Mouse (Mus musculus) midbrain, embryonic 13.5 days (tissue): Measurements from ENCODE around the gene Net1. TPM values are rescaled to one million over a fixed set of nuclear protein-coding genes. Genes with fewer than 3 reads are reported as not detected.
"Not testable (repeated sequence)": the region's sequence is repeated elsewhere in the genome, so short reads cannot be mapped to it uniquely, and the experiment has no call there.

ENCODE experiments used
- ATAC-seq: fragments of 200-750 bp; cut with Nextera tagmentation; 2 replicates; pipeline ENCODE4 v1.8.0; 2017; ENCODE audit warnings: mild to moderate bottlenecking, moderate TSS enrichment, moderate library complexity
- H3K27ac ChIP-seq: fragments of 300-500 bp; sonication (generic); 2 replicates; pipeline ENCODE4 v1.5.1; 2015; ENCODE audit warnings: inconsistent platforms, mild to moderate bottlenecking, moderate library complexity
- H3K27me3 ChIP-seq: fragments of 300-500 bp; sonication (generic); 2 replicates; pipeline ENCODE4 v1.6.1; 2015; ENCODE audit warnings: mild to moderate bottlenecking, inconsistent platforms
- H3K36me3 ChIP-seq: fragments of 300-500 bp; sonication (generic); 2 replicates; pipeline ENCODE4 v1.6.1; 2015; ENCODE audit warnings: mild to moderate bottlenecking, inconsistent platforms
- H3K4me1 ChIP-seq: fragments of 300-500 bp; sonication (generic); replicated peaks from 2 replicates; pipeline ENCODE4 v1.6.1; 2015; ENCODE audit warnings: inconsistent platforms
- H3K4me2 ChIP-seq: fragments of 300-500 bp; sonication (generic); replicated peaks from 2 replicates; pipeline ENCODE4 v1.6.1; 2015; ENCODE audit warnings: moderate library complexity, mild to moderate bottlenecking, inconsistent platforms
- H3K4me3 ChIP-seq: fragments of 300-500 bp; sonication (generic); replicated peaks from 2 replicates; pipeline ENCODE4 v1.5.1; 2015; ENCODE audit warnings: mild to moderate bottlenecking, inconsistent platforms
- H3K9ac ChIP-seq: fragments of 300-500 bp; sonication (generic); replicated peaks from 2 replicates; pipeline ENCODE4 v1.6.1; 2015; ENCODE audit warnings: mild to moderate bottlenecking, inconsistent platforms
- H3K9me3 ChIP-seq: fragments of 300-500 bp; sonication (generic); 2 replicates; pipeline ENCODE4 v1.6.1; 2016; ENCODE audit warnings: mild to moderate bottlenecking, inconsistent platforms
- WGBS: fragments of 180-500 bp; shearing (Covaris S2); methylation state at CpG from one replicate; pipeline ENCODE4 v1.1.7; 2015; 5-methylcytosine and 5-hydroxymethylcytosine counted together
- polyA plus RNA-seq: library from polyadenylated mRNA; unstranded; fragments of >200 nt; fragmentation: Nextera tagmentation; extraction: Ambion mirVana; gene quantifications from 2 replicates; pipeline ENCODE4 v1.2.1, GENCODE M21; 2015

Net1 gene
- polyA plus RNA-seq, 1 experiment from 2014 or later = 14.5 TPM

DNA sequence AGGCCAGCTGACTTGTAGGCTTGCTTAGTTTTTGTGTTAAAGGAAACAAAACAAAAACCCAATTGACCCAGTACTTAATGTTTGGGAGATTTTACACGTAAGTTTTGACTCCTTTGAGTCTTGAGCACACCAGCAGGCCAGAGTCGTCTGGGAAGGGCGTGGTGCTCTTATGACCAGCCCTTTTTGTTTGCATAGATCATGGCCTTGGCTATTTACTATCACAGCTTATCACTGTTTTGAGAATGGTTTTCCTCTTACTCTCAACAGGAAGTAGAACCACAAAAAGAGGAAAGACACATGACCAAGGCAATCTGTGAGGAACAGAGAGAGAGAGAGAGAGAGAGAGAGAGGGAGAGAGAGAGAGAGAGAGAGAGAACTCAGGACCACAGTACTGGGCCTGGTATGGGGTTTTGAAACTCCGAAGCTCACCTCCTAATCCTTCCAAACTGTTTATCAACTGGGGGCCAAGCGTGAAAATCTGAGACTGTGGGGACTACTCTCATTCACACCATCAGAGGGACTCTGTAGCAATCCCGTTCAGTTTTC is 10.8 kb downstream of the Net1 start:
- no peak overlapping the region for H3K9ac ChIP-seq
- H3K4me1 ChIP-seq = no peaks in the 10 kb centered on the region
- H3K4me3 ChIP-seq = no peak overlapping the region
- no peak overlapping the region for H3K27ac ChIP-seq
- ATAC-seq = no peak
- WGBS = 83% methylated on average over 6 of the region's 6 CpGs
- H3K9me3 ChIP-seq = no peaks in the 10 kb centered on the region
- no peak overlapping the region for H3K4me2 ChIP-seq
- peaks cover 10% of the 10 kb centered on the region; the same call in 1 of the 2 replicates for H3K36me3 ChIP-seq
- H3K27me3 ChIP-seq = no peaks in the 10 kb centered on the region

DNA sequence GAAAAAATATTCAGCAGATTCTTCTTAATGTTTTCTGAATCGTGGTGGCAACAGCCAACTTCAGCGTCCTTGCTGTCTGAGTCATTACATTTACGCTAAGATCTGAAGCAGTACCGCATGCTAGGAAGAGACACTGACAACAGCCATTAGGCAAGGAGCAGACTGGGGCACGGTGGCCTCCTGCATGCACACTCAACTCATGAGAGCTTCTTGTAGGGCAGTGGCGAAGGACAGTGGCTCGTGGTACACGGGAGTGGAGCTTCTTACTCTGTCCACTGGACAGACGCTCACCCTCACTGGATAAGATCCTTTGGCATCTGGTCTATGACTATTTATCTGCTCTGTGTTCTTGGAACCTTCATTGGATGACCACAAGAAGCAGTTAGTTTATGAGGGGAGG is 18.7 kb downstream of the Net1 start:
- ATAC-seq = no peak
- 94% methylated on average over 9 of the region's 9 CpGs for WGBS
- Histone ChIP-seq H3K9ac (no peak overlapping the region), H3K27me3 (no peaks in the 10 kb centered on the region), H3K4me2 (no peak overlapping the region), H3K4me3 (no peak overlapping the region), H3K27ac (no peak overlapping the region), H3K4me1 (no peaks in the 10 kb centered on the region), H3K9me3 (no peaks in the 10 kb centered on the region), H3K36me3 (no peaks in the 10 kb centered on the region)

DNA sequence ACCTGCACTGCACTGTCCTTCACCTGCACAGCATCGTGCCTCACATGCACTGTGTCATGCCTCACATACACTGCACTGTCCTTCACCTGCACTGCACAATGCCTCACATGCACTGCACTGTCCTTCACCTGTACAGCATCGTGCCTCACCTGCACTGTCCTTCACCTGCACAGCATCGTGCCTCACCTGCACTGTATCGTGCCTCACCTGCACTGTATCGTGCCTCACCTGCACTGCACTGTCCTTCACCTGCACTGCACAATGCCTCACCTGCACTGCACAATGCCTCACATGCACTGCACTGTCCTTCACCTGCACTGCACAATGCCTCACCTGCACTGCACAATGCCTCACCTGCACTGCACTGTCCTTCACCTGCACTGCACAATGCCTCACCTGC is 19.8 kb downstream of the Net1 start:
- H3K27ac ChIP-seq, ATAC-seq, H3K9ac ChIP-seq, H3K27me3 ChIP-seq, H3K4me3 ChIP-seq, H3K9me3 ChIP-seq, H3K4me1 ChIP-seq, H3K4me2 ChIP-seq, H3K36me3 ChIP-seq: not testable (repeated sequence)
- 95% methylated on average over 5 of the region's 5 CpGs for WGBS

DNA sequence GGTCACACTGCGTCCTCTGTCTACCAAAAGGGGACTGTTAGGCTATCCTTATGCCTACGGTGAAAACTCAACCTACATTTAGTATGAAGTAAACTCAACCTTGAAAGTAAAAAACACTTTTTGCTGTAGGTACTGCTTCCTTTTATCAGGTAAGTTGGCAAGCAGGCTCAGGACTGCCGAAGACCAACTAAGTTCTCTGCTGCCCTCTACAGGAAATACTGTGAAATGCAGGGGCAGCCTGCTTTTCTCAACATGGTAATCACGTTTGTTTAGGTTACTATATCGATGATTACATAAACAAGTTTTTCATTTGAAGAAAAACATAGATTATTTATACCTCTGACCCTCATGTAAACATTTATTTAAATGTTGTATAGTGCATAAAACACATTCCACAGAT is 21.1 kb downstream of the Net1 start:
- no peak for ATAC-seq
- Histone ChIP-seq H3K27ac (no peak overlapping the region), H3K9me3 (no peaks in the 10 kb centered on the region), H3K4me1 (peaks cover 5% of the 10 kb centered on the region; the same call in 1 of the 2 replicates), H3K27me3 (0 out of 2 replicates have a peak, but pooled peaks cover 3% of the 10 kb centered on the region), H3K36me3 (no peaks in the 10 kb centered on the region), H3K4me3 (no peak overlapping the region), H3K4me2 (no peak overlapping the region), H3K9ac (no peak overlapping the region)
- WGBS = 41% methylated on average over 5 of the region's 5 CpGs

DNA sequence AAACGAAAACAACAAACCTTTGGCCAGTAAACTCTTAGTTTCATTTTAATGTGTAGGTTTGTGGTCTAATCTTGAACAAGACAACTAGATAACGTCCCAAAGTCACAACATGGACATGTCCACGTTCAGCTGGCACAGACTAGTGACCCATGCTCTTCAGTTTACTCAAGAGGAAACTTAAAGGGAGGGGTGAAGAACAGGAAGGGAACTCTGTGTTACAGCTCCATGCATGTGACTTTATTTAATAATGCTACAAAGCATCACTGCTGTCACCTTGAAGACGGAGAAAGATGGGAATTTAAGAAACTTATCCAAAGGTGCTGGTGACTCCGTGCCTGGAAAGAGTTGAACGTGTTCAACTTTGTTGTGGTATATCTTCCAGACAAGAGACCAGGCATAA is 22.0 kb downstream of the Net1 start:
- Histone ChIP-seq H3K4me3 (no peak overlapping the region), H3K27me3 (0 out of 2 replicates have a peak, but pooled peaks cover 3% of the 10 kb centered on the region), H3K36me3 (no peaks in the 10 kb centered on the region), H3K9ac (no peak overlapping the region), H3K9me3 (no peaks in the 10 kb centered on the region), H3K27ac (no peak overlapping the region), H3K4me1 (peaks cover 5% of the 10 kb centered on the region; the same call in 1 of the 2 replicates), H3K4me2 (no peak overlapping the region)
- no peak for ATAC-seq
- 93% methylated on average over 6 of the region's 6 CpGs for WGBS

DNA sequence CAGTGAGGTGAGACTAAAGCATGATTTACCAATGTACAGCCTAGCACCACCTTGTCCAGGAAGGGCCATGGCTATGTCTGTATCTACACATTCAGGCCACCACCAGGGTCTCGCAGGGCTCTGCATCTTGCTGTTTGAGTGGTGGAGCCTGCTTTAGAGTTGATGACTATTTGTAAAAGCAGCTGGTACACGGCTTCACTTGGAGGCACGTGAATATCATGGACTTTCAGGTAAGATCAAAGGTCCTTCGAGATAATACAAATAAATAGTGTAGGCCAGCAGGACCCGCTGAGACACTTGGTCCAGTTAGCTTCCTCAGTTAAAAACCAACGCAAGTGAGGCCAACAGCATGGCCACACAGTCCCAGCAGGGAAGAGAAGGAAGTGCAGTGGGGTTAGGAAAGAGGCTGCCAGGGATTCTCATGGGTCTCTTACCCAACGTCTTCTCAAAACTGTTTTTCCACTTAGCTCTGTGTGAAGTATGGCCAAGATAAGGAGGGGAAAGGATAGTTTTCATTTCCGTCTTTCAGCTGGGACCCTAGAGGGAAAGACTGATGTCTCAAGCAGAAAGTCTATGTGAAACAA is 22.5 kb downstream of the Net1 start:
- WGBS = 89% methylated on average over 8 of the region's 8 CpGs
- no peaks in the 10 kb centered on the region for H3K36me3 ChIP-seq
- no peak for ATAC-seq

DNA sequence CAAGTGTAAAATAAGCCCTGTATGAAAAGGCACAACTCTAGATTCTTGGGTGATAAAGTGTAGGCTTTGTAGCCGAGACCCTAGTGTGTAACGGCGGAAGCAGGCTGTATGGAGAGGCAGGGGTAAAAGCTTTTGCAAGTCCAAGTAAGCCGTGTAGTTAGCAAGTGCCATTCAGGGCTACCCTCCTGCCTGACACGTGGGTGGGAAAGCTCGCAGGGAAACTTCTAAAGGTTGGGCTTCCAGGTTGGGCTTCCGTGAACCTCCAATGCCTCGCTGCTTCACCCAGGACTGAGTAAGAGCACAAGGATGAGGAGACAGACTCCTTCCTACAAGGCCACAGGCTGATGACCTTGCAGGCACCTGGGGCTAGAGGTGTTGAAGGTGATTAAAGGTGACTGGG is 23.5 kb downstream of the Net1 start:
- H3K9me3 ChIP-seq = no peaks in the 10 kb centered on the region
- H3K4me1 ChIP-seq = peaks cover 5% of the 10 kb centered on the region; the same call in 1 of the 2 replicates
- no peaks in the 10 kb centered on the region for H3K36me3 ChIP-seq
- H3K9ac ChIP-seq = no peak overlapping the region
- no peak overlapping the region for H3K4me2 ChIP-seq
- H3K27ac ChIP-seq = no peak overlapping the region
- WGBS = 79% methylated on average over 8 of the region's 8 CpGs
- 0 out of 2 replicates have a peak, but pooled peaks cover 3% of the 10 kb centered on the region for H3K27me3 ChIP-seq
- no peak for ATAC-seq
- H3K4me3 ChIP-seq = no peak overlapping the region

More for the DNA sequence above, 22.5 kb downstream of the Net1 start:
- Histone ChIP-seq H3K9ac (no peak overlapping the region), H3K9me3 (no peaks in the 10 kb centered on the region), H3K27ac (no peak overlapping the region), H3K4me3 (no peak overlapping the region), H3K4me2 (no peak overlapping the region), H3K4me1 (peaks cover 5% of the 10 kb centered on the region; the same call in 1 of the 2 replicates), H3K27me3 (0 out of 2 replicates have a peak, but pooled peaks cover 3% of the 10 kb centered on the region)

DNA sequence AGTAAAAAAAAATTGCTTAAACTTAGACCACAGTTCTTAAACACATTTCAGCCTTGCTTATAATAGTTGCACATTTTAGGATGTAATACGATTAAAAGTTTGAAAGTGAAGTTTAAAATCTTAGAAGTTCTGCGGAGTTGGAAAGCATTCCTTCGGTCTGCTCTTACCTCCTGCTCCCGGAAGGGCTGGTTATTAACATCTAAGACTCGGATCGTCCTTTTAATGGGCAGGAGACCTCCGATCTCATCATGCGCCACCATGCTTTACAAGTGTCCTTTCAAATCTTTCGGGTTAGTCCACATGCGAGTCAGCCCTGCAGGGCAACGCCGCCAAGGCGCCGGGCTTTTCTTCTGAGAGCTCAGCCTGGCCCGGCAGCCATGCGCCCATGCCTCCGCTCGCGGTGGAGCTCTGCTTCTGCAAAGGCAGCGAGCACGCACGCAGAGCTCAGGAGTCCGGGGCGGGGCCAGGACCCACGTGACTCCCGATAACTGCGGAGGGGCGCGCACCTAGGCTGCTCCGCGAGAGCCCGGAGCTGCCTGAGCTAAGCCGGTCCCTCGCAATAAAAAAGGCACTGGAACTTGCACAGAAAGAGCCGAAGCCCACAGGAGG is 24.8 kb downstream of the Net1 start:
- Histone ChIP-seq H3K27me3 (0 out of 2 replicates have a peak, but pooled peaks cover 3% of the 10 kb centered on the region), H3K9ac (peak overlapping the region; percentile 61), H3K4me2 (peak overlapping the region; percentile 63), H3K36me3 (0 out of 2 replicates have a peak, but pooled peaks cover 5% of the 10 kb centered on the region), H3K4me1 (peaks cover 5% of the 10 kb centered on the region; the same call in 1 of the 2 replicates), H3K4me3 (peak overlapping the region; percentile 43), H3K27ac (no peak overlapping the region), H3K9me3 (no peaks in the 10 kb centered on the region)
- under 1% methylated on average over 35 of the region's 35 CpGs for WGBS
- ATAC-seq = peak; percentile 99

DNA sequence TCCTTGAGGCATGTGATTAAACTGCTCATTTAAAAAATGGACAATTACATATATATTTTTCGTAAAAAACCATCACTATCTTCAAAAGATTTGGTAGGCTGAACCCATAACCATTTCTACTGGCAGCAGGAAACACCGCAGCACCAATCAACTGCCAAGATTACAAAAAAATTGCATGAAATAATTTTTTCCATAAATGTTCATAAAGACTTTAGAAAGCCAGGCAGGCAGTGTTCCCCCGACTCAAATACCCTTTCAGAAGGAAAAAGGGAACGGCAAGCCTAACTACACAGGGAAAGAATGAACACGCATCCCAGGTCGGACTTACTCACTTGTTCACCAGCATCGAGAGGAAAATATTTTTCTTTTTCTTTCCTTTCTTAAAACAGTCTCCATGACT is 25.4 kb downstream of the Net1 start:
- 23% methylated on average over 7 of the region's 7 CpGs for WGBS
- Histone ChIP-seq H3K9ac (no peak overlapping the region), H3K36me3 (peaks cover 8% of the 10 kb centered on the region), H3K4me1 (peaks cover 5% of the 10 kb centered on the region; the same call in 1 of the 2 replicates), H3K4me2 (peak overlapping the region; percentile 63), H3K27me3 (0 out of 2 replicates have a peak, but pooled peaks cover 3% of the 10 kb centered on the region), H3K27ac (no peak overlapping the region), H3K9me3 (no peaks in the 10 kb centered on the region), H3K4me3 (peak overlapping the region; percentile 43)
- ATAC-seq = no peak

DNA sequence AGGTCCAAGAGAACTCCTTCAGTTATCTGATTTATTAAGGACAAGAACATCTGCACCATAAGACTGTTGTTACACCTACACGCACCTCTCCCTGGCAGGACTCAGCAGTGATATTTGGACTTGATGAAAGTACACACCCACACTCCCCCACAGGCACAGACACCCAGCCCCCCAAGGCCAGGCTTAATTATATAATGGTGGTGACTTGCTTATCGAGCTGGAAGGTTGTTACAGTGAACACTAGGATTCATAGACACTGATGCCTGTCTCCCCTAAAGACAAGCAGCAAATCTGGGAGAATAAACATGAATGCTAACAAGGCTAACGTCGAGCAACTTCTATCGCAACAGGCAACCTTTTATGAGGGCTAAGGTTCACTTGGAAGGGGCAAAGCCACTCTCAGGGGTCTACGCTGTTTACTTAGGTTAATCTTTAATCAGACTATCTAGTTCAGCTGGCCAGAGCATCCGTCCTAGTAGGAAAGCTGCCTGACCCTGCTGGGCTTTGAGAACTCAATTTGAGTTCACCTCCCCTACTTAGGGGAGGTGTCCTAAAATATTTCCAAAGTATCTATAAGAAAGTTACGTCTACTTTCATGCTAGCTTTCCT is 26.4 kb downstream of the Net1 start:
- Histone ChIP-seq H3K4me2 (no peak overlapping the region), H3K9ac (no peak overlapping the region), H3K36me3 (peaks cover 18% of the 10 kb centered on the region), H3K4me1 (peaks cover 5% of the 10 kb centered on the region; the same call in 1 of the 2 replicates), H3K4me3 (no peak overlapping the region), H3K27me3 (0 out of 2 replicates have a peak, but pooled peaks cover 3% of the 10 kb centered on the region), H3K9me3 (no peaks in the 10 kb centered on the region), H3K27ac (no peak overlapping the region)
- ATAC-seq = no peak
- WGBS = 71% methylated on average over 8 of the region's 8 CpGs

DNA sequence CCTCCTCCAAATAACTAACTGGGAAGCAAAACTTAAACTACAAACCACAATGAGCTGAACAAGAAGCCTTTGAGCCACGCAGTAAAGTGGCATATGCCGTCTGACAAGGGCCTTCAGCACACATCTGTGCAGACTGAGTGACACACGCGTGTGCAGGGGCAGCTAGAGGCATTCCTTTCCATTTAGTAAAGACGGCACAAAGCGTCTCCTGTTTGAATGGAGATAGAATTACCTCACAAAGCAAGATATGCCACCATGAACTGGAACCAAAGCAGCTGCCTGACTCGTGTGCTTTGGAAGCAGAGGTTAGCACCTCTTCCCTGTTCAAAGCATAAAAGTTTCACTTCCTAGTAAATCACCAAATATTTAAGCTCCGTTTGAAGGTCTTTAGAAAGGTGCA is 28.0 kb downstream of the Net1 start:
- H3K27ac ChIP-seq = no peak overlapping the region
- 63% methylated on average over 8 of the region's 8 CpGs for WGBS
- H3K27me3 ChIP-seq = 0 out of 2 replicates have a peak, but pooled peaks cover 3% of the 10 kb centered on the region
- no peaks in the 10 kb centered on the region for H3K9me3 ChIP-seq
- peaks cover 33% of the 10 kb centered on the region for H3K36me3 ChIP-seq
- H3K9ac ChIP-seq = no peak overlapping the region
- H3K4me1 ChIP-seq = peaks cover 5% of the 10 kb centered on the region; the same call in 1 of the 2 replicates
- H3K4me2 ChIP-seq = no peak overlapping the region
- H3K4me3 ChIP-seq = no peak overlapping the region
- no peak for ATAC-seq

DNA sequence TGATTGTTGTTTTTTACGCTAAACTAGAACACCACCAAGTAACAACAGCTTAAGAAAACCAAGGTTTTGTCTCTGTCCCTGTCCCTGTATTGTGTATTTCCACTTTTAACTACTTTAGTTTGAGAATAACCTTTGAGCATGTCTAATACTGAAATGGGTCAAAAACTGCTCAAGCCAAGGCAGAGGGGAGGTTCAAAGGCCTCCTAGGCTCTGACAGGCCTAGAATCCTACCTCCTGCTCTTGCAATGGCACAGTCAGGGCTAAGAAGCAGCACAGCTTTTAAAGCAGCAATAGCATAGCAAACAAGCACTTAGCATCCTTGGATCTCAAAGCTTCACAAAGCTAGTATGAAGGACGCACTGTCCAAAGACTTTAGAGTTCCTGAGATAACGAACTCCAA is 28.9 kb downstream of the Net1 start:
- Histone ChIP-seq H3K4me2 (no peak overlapping the region), H3K9ac (no peak overlapping the region), H3K27ac (no peak overlapping the region), H3K27me3 (0 out of 2 replicates have a peak, but pooled peaks cover 2% of the 10 kb centered on the region), H3K4me1 (peaks cover 5% of the 10 kb centered on the region; the same call in 1 of the 2 replicates), H3K9me3 (no peaks in the 10 kb centered on the region), H3K4me3 (no peak overlapping the region), H3K36me3 (peaks cover 41% of the 10 kb centered on the region)
- 91% methylated on average over 3 of the region's 3 CpGs for WGBS
- ATAC-seq = no peak
